9 mouse cellular contexts compared by ENCODE assay signal in the genomic region with DNA sequence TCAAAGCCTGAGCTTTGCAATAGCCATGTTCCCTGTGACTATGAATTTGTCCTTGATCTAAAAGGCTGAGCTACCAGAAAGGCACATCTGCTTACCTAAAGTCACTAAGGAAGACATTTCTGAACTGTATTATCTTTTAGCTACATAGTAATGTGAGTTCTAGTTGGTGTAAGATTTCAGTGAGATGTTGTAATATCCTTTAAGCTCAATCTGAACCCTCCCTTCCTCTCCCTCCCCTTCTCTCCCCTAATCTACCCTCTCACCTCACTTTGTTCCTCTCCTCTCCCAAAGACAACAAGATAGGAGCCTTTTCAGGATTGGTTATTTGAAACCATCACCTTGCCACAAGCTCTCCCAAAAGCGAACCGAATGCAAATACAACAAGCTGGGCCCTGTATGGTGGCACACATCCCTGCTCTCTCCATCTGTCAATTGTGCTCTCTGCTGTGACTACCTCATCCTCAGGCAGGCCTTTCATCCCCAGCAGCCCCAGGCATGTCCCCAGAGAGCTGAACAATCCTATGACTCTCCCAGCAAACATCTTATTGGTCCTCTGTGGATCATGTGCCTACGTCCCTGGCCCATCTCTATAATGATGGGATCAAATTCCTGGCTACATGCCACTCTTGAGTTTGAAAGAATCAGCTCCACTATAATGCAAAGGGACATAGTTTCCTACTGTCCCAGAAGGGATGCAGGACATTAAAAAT. TPM values are rescaled to one million over a fixed set of nuclear protein-coding genes. Genes with fewer than 3 reads are reported as not detected.
A peak's percentile ranks its signal among the peaks of the same experiment; 100 is the strongest.
DNase-seq lines count a peak whose midpoint lies in the region; ATAC-seq and TF ChIP-seq lines count a peak whose summit lies in the region.
"Had no signal": no experiment of that assay in that cellular context is flagged by ENCODE, and none has a peak within 500 bp of the region (broad histone marks: within the 10 kb centered on the region; RNA-seq: fewer than 3 reads in every experiment).

No protein-coding gene starts in this region.

- H3K9ac ChIP-seq in lung, postnatal 0 days (replicated peaks; ENCODE audit: low read depth) = no peak overlapping the region
- H3K9ac ChIP-seq in forebrain, embryonic 15.5 days (replicated peaks) = no peak overlapping the region
- no peak overlapping the region for H3K9ac ChIP-seq in midbrain, embryonic 15.5 days
- H3K9ac ChIP-seq in kidney, embryonic 16.5 days (replicated peaks; ENCODE audit: low read length) = no peak overlapping the region
- H3K9ac ChIP-seq: liver, embryonic 14.5 days had no signal

- no peaks in the 10 kb centered on the region for H3K9me3 ChIP-seq in lung, postnatal 0 days (ENCODE audit: low read length)
- no peaks in the 10 kb centered on the region for H3K9me3 ChIP-seq in forebrain, embryonic 15.5 days
- H3K9me3 ChIP-seq in midbrain, embryonic 15.5 days = no peaks in the 10 kb centered on the region
- no peaks in the 10 kb centered on the region for H3K9me3 ChIP-seq in kidney, embryonic 16.5 days (ENCODE audit: low read length)

- DNase-seq in lung, postnatal 0 days (ENCODE audit: low spot score) = peak; percentile 31
- no peak for DNase-seq in lung, adult 18-20 months
- no peak for DNase-seq in spleen, adult 12 weeks (ENCODE audit: low spot score)
- no peak for DNase-seq in gastrocnemius, adult 2 months

- no peak overlapping the region for H3K4me2 ChIP-seq in lung, postnatal 0 days (replicated peaks; ENCODE audit: low read depth, low read length)
- no peak overlapping the region for H3K4me2 ChIP-seq in forebrain, embryonic 15.5 days (replicated peaks)
- H3K4me2 ChIP-seq in midbrain, embryonic 15.5 days = no peak overlapping the region
- no peak overlapping the region for H3K4me2 ChIP-seq in kidney, embryonic 16.5 days (replicated peaks; ENCODE audit: low read depth, low read length)

- TF ChIP-seq EP300 in lung, postnatal 0 days (IDR thresholded peaks at IDR 0.05) = no peak

- ATAC-seq in lung, postnatal 0 days = peak; percentile 38; the same call in 1 of the 2 replicates
- ATAC-seq in common myeloid progenitor, adult 5-6 weeks (replicated peaks; ENCODE audit: low read depth, poor library complexity, severe bottlenecking) = peak; percentile 50
- peak; percentile 67; the same call in 1 of the 2 replicates for ATAC-seq in forebrain, embryonic 15.5 days (replicated peaks)
- peak; percentile 88 for ATAC-seq in midbrain, embryonic 15.5 days (replicated peaks)
- no peak for ATAC-seq in kidney, embryonic 16.5 days (ENCODE audit: low FRiP score, low TSS enrichment)

- no peaks in the 10 kb centered on the region for H3K36me3 ChIP-seq in lung, postnatal 0 days (ENCODE audit: insufficient read depth, low read length)
- H3K36me3 ChIP-seq in forebrain, embryonic 15.5 days = no peaks in the 10 kb centered on the region
- H3K36me3 ChIP-seq in midbrain, embryonic 15.5 days (replicated peaks) = no peaks in the 10 kb centered on the region
- no peaks in the 10 kb centered on the region for H3K36me3 ChIP-seq in kidney, embryonic 16.5 days (ENCODE audit: insufficient read depth, low read length)

- H3K4me1 ChIP-seq in lung, postnatal 0 days (ENCODE audit: insufficient read depth, low read depth, low read length) = no peaks in the 10 kb centered on the region
- 0 out of 2 replicates have a peak, but pooled peaks cover 4% of the 10 kb centered on the region for H3K4me1 ChIP-seq in forebrain, embryonic 15.5 days
- no peaks in the 10 kb centered on the region for H3K4me1 ChIP-seq in midbrain, embryonic 15.5 days
- H3K4me1 ChIP-seq in kidney, embryonic 16.5 days (ENCODE audit: insufficient read depth, low read length) = peaks cover 11% of the 10 kb centered on the region

- H3K4me3 ChIP-seq in lung, postnatal 0 days (ENCODE audit: low read depth, low read length) = no peak overlapping the region
- H3K4me3 ChIP-seq in forebrain, embryonic 15.5 days = no peak overlapping the region
- no peak overlapping the region for H3K4me3 ChIP-seq in midbrain, embryonic 15.5 days
- H3K4me3 ChIP-seq in kidney, embryonic 16.5 days (ENCODE audit: low read length) = no peak overlapping the region
- H3K4me3 ChIP-seq in gastrocnemius, adult 2 months = no peak overlapping the region

- TF ChIP-seq CTCF in lung, postnatal 0 days (IDR thresholded peaks at IDR 0.05) = no peak
- no peak for TF ChIP-seq CTCF in gastrocnemius, adult 2 months (IDR thresholded peaks at IDR 0.05)

- intact Hi-C loops in gastrocnemius, adult 2 months (cut with DNase I) = no loop called here

- no peaks in the 10 kb centered on the region for H3K27me3 ChIP-seq in lung, postnatal 0 days (replicated peaks; ENCODE audit: insufficient read depth, low read length)
- no peaks in the 10 kb centered on the region for H3K27me3 ChIP-seq in forebrain, embryonic 15.5 days
- H3K27me3 ChIP-seq in midbrain, embryonic 15.5 days (replicated peaks) = no peaks in the 10 kb centered on the region
- H3K27me3 ChIP-seq in kidney, embryonic 16.5 days (ENCODE audit: insufficient read depth, low read length) = no peaks in the 10 kb centered on the region

- no peak overlapping the region for H3K27ac ChIP-seq in lung, postnatal 0 days (ENCODE audit: low read length)
- H3K27ac ChIP-seq in forebrain, embryonic 15.5 days (replicated peaks) = no peak overlapping the region
- peak overlapping the region; percentile 26; the same call in 1 of the 2 replicates for H3K27ac ChIP-seq in midbrain, embryonic 15.5 days
- no peak overlapping the region for H3K27ac ChIP-seq in kidney, embryonic 16.5 days (ENCODE audit: low read length)
- no peak overlapping the region for H3K27ac ChIP-seq in gastrocnemius, adult 2 months
- H3K27ac ChIP-seq: liver, embryonic 14.5 days had no signal

- WGBS in lung, postnatal 0 days = 53% methylated on average over 3 of the region's 3 CpGs
- 27% methylated on average over 3 of the region's 3 CpGs for WGBS in forebrain, embryonic 15.5 days
- WGBS in midbrain, embryonic 15.5 days = 32% methylated on average over 3 of the region's 3 CpGs
- 65% methylated on average over 3 of the region's 3 CpGs for WGBS in kidney, embryonic 16.5 days

RNA-seq across cellular contexts. Expression of a gene that starts 39.2 kb away (rescaled TPM):
- polyA plus RNA-seq in lung, postnatal 0 days (2015; fragmentation: Nextera tagmentation; extraction: Ambion mirVana) = 41.1 and 46.6 TPM in 2 replicates
- total RNA-seq in common myeloid progenitor, adult 5-6 weeks (2017) = 9.4 and 13.5 TPM in 2 replicates
- polyA plus RNA-seq in forebrain, embryonic 15.5 days (2015; fragmentation: Nextera tagmentation; extraction: Ambion mirVana) = 156 and 171 TPM in 2 replicates
- polyA plus RNA-seq in midbrain, embryonic 15.5 days (2015; fragmentation: Nextera tagmentation; extraction: Ambion mirVana) = 135 TPM in 2 replicates
- polyA plus RNA-seq in kidney, embryonic 16.5 days (2015; fragmentation: Nextera tagmentation; extraction: Ambion mirVana) = 40.6 and 42.1 TPM in 2 replicates
- total RNA-seq in gastrocnemius, adult 2 months (2021) = 1 to 10 TPM; 2.7 to 3.1 TPM

RNA-seq across cellular contexts. Expression of a gene that starts 44.4 kb away (rescaled TPM):
- polyA plus RNA-seq in lung, postnatal 0 days (2015; fragmentation: Nextera tagmentation; extraction: Ambion mirVana) = 106 and 118 TPM in 2 replicates
- total RNA-seq in common myeloid progenitor, adult 5-6 weeks (2017) = 18.4 and 22.3 TPM in 2 replicates
- polyA plus RNA-seq in forebrain, embryonic 15.5 days (2015; fragmentation: Nextera tagmentation; extraction: Ambion mirVana) = 48.2 and 48.5 TPM in 2 replicates
- polyA plus RNA-seq in midbrain, embryonic 15.5 days (2015; fragmentation: Nextera tagmentation; extraction: Ambion mirVana) = 28.0 and 28.8 TPM in 2 replicates
- polyA plus RNA-seq in kidney, embryonic 16.5 days (2015; fragmentation: Nextera tagmentation; extraction: Ambion mirVana) = 134 and 138 TPM in 2 replicates
- total RNA-seq in gastrocnemius, adult 2 months (2021) = 1 to 10 TPM; 4.8 to 9.3 TPM
